Mouse (Mus musculus): ENCODE data around the gene Csrp3. TPM values are rescaled to one million over a fixed set of nuclear protein-coding genes. Genes with fewer than 3 reads are reported as not detected.

Gene Csrp3
- total RNA-seq, 2 experiments from 2014 or later, result 12.1 to 12.2 TPM

DNA sequence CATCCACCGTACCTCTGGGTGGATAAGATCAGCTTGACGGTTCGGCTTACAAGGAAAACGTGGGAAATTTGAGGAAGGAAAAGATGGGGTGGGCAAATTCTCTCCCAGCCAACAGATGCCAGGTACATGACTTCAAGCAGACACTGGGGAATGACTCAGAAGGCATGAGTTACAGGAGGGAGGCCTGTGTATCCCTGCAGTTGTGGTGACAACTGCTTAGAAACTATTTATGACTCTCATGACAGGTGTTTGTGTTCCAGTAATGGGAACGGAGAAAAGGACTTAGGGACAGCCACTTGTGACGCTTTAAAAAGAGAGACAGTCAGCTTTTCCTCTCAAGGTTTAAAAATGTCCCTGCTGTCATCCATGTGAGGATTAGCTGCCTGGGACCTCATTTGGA is 22.3 kb upstream of the Csrp3 start:
- no peak for ATAC-seq (ENCODE audit: poor library complexity, severe bottlenecking)

DNA sequence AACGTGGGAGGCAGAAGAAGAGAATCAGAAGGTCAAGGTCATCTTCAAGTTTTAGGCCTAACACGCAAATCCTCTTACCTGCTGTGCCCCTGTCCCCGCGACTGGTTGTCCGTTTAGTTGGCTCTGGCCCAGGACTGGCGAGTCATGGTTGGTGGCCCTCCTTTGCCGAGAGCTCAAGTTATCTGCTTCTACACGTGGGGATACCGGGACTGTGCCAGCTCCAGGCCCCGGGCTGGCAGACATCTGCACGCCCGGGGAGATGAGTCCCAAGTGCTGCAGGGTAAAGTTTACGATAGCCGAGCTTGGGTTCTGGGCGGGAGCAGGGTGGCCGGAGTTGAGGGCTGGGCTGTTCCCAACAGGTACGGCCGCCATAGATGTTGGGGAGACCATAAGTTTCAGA is 19.7 kb upstream of the Csrp3 start:
- no peak for ATAC-seq (ENCODE audit: poor library complexity, severe bottlenecking)

DNA sequence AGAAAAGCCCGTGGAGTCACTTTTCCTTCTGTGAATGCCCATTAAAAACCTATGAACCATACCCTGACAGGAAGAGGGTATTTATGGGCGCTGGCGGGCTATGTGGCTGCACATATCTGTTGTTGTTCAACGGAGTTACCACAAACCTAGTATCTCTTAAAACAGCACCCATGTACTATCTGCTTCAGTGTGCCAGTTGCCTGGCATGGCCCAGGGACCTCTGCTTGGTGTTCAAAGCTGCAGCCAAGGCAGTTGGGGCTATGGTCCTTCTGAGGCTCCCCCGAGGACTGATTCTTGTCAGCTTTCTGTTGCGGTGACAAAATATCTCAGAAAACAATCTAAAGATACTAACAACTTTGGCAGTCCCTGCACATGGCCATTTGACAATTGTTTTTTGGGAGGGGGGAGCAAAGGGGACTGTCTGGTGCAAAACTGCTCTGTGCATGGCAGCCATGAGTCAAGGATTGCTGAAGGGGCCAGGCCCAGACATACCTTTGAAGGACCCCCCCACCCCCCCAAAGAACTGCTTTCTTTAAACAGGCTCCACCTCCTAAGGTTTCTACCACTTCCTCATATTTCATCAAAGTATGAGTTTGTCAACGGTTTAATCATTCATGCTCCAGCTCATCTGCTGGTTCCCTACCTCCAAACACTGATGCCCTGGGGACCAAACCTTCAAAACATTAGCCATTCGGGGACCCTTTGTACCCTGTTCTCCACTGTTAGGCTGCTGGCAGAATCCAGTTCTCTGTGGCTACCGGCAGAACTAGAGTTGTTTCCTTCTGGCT is 17.0 kb upstream of the Csrp3 start:
- peak; percentile 33; the same call in 1 of the 2 replicates for ATAC-seq (ENCODE audit: poor library complexity, severe bottlenecking)

DNA sequence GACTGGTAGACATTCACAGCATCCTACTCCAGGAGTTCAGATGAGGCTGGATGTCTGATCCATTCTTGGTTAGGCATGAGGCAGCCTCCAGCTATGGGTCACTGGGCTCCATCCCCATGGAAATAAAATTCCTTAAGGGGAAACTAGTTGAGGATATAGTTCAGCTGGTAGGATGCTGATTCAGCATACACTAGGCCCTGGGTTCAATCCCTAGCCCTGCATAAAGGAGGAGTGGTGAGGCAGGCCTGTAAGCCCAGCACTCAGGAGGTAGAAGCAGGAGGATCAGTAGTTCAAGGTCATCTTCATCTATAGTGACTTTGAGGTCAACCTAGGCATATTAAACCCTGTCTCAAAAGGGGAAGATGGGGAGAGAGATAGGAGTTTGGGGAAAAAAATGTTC is 16.4 kb upstream of the Csrp3 start:
- ATAC-seq (ENCODE audit: poor library complexity, severe bottlenecking), result no peak

DNA sequence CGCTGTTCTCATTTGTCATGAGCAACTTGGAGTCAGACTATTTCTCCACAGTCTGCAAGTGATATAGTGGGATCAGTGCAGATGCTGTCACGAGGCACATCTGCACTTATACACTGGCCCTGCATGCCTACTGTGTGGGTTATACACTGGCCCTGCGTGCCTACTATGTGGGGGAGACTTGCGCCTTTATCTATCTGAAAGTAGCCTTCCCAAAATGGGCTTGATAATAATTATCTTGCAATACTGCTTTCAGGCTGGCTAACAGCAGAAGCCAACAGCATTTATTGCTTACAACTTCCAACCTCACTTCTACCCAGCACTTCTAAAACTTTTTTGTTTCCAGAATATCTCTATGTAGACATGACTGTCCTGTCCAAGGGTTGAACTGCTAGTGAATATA is 14.0 kb upstream of the Csrp3 start:
- no peak for ATAC-seq (ENCODE audit: poor library complexity, severe bottlenecking)

DNA sequence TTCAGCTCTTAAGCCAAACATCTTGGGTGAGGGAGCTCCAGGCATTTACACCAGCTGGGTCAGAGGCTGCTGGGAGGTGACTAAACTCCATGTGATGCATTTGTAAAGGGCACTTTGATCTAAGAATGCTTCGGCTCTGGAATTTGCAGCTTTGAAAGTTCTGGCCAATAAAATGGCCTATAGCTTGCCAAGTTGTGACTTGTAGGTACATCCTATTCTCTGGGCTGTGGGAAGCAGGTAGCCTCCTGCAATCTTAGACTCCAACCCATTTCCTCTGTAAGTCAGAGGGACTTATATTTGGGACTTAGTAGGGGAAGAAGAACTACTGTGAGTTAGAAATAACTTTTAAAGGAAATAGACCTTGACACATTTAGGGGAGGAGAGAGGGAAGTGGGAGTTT is 13.1 kb upstream of the Csrp3 start:
- no peak for ATAC-seq (ENCODE audit: poor library complexity, severe bottlenecking)

DNA sequence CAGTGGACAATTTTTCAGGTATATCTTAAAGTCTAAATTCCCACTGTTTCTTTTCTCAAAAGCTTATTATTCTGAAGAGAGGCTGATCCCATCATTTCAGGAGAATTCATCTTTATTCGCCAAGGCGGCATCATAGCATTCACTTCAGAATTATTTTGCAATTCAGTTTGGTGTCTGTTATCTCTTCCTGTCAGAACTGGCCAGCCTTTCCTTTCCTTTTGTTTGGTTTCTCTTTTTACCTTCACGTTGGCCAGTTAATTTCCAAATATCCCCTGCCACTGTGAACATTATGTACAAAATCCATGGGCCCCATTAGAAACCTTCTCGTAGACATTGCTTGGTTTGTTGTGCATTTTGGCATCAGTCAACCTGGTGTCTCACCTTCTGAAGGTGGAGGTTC is 11.5 kb upstream of the Csrp3 start:
- ATAC-seq (ENCODE audit: poor library complexity, severe bottlenecking), result peak; percentile 27; the same call in 1 of the 2 replicates

DNA sequence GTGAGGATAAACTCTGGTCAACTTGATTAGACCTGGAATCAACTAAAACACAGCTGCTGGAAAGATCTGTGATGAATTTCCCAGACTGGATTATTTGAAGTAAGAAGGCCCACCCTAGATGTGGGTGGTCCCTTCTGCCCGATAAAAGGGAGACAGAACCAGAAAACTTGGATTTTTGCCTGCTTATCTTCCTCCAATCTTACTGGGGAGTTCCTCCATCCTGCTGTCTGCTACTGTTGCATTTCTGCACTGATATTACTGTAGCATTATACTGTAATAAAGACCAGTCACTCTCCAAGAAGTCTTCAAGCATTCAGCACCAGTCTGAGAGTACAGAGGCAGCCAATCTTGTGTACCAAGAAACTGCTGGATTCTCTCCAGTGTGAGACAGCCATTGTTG is 10.4 kb upstream of the Csrp3 start:
- no peak for ATAC-seq (ENCODE audit: poor library complexity, severe bottlenecking)

DNA sequence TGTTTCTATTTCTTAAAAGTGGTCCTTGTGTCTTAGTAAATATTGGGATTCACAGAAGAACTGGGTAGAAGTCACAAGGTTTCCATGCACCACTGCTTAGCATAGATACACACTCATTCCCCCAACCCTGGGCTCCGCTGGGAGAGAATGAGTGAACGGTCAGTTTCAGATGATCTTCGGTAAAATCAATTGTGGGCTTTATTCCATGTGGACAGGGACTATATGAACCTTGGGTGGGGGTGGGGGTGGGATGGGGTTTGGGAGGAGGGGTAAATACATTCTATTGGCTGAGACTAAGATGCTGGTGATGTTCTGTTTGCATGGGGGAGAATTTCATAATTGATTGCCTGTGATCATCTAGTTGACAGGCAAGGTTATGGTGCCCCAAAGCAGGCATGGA is 7.6 kb upstream of the Csrp3 start:
- ATAC-seq (ENCODE audit: poor library complexity, severe bottlenecking), result no peak

DNA sequence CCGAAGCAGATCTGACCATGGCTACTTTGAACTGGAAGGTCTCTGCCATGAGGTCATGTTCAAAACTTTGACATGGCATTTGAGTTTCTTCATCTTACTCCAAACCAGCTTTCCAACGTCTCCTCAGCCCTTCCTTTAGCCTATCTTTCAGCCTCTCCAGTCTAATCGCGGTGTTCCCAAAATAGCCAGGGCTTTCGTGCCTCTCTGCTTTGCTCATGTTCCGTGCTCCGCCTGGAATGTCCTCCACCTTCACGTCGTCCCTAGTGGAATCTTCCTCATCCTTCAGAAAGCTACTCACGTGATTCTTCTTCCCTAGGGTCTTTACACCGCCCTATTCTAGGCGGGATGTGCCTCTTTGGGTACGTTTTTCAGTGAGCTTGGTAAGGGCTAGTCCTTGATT is 5.7 kb upstream of the Csrp3 start:
- ATAC-seq (ENCODE audit: poor library complexity, severe bottlenecking), result no peak

DNA sequence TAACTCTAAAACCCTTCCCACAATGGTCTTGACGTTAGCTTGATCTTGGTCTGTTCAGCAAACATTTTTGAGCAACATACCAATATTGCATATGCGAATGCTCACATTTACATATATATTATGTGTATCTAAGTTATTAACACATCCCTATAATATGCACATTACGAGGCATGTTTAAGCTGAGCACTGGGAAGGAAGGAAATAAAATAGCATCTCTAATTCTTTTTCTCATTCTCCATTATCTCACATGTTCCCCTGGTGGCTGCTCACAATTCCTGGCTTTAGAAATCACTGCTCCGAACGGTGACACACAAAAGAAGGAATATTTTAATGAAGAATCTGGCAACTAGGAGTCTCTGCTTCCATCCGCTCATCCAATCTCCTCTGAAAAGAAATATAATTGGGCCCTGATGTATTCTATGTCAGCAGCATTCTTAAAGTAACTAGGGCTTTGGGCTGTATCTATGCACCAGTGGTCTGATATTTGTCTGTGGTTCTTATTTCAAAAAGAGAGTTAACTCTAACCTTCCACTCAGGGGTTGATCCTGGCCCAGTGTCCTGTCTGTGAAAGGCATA is 3.8 kb upstream of the Csrp3 start:
- no peak for ATAC-seq (ENCODE audit: poor library complexity, severe bottlenecking)

DNA sequence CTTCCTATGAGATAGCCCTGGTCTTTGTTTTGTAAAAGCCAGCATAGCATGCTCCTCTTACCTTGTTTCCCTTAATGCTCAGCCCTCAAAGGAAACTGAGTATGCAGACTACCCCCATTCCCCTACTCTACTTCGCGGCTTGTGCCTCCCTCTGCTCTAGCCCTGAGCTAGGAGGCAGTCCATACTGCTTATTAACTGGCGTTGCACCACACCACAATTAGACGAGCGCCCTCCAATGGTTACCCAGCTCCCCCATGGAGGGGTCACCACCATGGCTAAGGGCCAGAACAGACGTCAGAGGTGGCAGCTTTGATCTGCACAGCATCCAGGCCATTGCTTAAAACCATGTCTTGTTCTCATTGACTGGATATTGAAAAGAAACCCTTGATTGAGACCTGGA is 1.1 kb downstream of the Csrp3 start:
- ATAC-seq (ENCODE audit: poor library complexity, severe bottlenecking), result no peak

DNA sequence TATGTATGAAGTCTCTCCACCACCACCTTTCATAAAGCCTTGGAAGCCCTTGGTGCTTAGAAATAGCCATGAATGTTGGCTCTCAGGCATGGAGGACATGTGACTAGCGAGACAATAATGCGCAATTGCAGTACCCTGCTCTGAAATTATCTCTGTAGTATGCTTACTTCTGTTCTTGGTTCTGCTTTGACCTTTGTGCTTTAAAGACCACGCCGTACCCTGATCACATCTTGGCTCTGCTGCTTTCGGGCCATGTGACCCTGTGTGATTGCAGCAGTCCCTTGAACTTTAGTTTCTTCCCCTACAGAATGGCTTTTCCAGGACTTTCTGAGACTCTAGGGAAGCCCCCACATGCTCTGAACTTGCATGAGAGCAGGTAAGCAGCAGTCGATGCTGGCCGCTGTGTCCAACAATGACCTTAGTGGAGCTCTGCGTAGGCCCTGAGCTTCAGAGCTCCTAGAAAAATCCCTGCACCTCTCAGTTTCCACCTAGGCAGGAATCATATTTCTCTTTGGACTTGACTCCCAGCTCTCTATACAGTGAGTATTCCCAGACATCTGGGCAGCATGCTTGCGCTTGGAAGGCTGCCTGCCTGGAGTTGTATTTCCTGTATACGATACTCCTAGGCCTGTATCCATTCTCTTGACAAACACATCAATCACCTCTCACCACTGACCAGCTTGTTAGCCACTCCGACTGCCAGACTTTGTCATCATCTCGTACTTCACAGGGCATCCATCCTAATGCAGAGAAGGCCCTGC is 2.4 kb downstream of the Csrp3 start:
- ATAC-seq (ENCODE audit: poor library complexity, severe bottlenecking), result no peak

DNA sequence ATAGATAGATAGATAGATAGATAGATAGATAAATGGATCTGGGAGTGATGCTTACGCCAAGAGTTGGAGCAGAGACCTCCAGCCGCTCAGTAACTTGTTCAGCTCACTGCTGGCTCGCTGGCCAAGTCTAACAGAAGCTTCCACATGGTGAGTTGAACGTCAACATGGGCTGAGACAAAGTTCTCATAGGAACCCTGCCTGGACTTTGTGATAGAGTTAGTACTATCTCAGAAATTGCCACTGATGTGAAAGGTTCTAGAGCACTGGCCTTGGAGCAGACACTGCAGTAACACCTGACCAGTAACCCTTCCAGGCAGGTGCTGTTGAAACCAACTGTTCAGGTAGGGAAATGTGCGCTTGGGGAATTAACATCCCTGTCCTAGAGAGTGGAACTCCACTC is 4.3 kb downstream of the Csrp3 start:
- ATAC-seq (ENCODE audit: poor library complexity, severe bottlenecking), result no peak

DNA sequence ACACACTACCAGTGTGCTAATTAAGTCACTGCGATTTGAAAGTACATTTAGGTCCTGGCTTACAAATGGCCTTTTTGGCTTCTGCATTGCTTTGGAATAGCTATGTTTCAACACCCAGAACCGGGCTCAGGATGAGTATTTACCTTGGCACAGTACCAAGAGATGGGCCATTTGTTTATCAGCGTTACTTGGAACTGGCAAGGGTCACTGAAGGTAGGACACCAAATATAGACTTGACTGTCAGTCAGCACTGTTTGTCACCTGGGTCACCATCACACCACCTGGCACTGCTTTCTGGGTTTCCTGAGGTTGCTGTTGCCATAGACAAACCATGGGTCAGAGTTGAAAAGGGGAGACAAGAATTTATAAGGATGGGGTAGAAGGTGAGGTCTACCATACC is 5.5 kb downstream of the Csrp3 start:
- no peak for ATAC-seq (ENCODE audit: poor library complexity, severe bottlenecking)

DNA sequence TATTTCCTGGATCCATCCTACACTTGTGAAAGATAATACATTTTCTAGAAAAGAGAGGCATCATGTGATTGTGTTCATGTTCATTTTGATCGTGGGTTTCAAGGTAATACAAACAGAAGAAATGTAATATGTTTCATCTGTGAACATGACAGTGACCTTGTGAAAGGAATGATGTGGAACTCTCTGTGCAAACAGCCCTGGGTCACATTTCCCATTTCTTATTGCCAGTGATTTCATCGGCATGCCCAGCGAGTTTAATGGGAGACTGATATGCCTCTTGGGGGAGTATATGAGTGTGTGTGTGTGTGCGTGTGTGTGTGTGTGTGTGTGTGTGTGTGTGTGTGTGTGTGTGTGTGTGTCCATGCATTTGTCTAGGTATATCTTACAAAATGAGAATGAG is 6.3 kb downstream of the Csrp3 start:
- ATAC-seq (ENCODE audit: poor library complexity, severe bottlenecking), result no peak

DNA sequence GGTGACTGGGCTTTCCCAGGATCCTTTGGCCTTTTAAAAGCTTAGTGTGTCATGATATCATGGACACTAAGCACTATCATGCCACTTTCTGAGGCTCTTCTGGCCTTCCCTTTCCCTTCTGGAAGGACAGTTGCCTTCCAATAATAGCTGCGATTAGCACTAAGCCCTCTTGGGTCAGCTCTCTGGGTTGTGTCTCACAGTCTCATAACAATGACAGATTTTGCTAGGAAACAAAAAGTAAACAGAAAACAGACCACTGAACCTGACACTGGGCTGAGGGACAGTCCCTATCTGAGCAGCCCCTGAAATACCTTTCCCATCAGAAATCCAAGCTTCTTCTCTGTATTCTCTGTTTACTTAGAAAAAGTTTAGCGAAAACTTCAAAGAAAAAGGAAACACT is 7.3 kb downstream of the Csrp3 start:
- no peak for ATAC-seq (ENCODE audit: poor library complexity, severe bottlenecking)

DNA sequence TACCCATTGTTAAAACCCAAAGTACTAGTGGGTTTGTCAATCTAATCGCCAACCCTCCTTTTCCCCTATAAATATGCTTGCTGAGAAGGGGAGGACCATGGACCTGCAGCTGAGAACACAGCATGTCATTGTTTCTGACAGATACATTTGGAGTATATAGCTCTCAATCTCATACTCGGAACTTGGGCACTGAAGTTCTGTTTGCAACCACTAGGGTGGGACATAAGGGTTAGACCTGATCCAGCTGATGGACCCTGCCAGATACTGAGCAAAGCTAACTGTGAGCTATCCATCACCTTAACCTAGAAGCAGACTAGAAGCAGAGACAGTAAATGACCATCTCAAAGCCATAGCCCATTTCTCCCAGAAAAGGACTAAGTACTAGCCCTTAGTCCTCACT is 9.4 kb downstream of the Csrp3 start:
- ATAC-seq (ENCODE audit: poor library complexity, severe bottlenecking), result no peak

DNA sequence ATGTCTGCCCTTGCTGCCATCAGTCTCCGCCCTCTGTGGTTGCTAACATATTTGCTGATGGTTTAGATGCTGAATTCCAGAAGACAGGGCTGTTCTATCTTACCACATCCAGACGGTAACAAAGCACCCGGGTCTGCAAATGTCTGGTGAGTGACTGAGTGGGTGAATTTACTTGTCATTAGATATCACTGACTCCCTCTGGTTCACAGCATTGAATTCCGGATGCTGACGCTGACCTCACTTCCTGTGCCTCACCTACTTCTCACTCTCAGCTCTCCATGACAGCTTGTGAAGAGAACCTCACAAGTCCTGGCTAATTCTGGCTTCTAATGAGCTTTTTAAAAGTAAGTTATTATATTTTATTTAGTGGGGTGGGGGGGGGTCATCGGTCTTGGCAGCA is 10.9 kb downstream of the Csrp3 start:
- peak; percentile 64 for ATAC-seq (ENCODE audit: poor library complexity, severe bottlenecking)

DNA sequence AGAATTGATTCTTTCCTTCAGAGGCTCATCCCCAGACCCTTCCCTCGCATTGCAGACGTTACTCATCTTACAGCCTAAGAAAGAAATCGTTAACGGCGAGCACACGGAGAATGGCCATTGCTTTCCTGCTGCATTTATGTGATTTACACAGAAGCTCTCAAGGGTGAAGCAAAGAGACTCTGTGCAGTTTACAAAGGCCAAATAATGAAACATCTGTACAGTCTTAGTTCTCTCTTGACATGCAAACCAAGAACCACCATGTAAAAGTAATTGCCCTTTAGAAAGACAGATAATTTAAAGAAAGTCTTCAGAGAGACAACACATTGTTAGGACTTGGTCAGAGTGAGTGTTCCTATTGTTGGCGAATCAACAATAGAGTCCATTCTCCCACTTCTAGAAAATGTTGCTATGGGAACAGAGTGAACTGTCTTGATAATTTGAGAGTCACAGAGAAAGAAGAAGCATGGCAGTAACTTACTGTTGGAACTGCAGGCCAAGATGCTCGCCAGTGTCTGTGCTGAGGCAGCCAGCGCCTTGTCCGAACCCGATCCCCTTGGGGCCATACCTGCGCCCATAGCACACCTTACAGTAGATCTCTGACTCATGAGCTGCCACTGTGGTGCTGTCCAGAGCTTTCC is 12.7 kb downstream of the Csrp3 start:
- no peak for ATAC-seq (ENCODE audit: poor library complexity, severe bottlenecking)

DNA sequence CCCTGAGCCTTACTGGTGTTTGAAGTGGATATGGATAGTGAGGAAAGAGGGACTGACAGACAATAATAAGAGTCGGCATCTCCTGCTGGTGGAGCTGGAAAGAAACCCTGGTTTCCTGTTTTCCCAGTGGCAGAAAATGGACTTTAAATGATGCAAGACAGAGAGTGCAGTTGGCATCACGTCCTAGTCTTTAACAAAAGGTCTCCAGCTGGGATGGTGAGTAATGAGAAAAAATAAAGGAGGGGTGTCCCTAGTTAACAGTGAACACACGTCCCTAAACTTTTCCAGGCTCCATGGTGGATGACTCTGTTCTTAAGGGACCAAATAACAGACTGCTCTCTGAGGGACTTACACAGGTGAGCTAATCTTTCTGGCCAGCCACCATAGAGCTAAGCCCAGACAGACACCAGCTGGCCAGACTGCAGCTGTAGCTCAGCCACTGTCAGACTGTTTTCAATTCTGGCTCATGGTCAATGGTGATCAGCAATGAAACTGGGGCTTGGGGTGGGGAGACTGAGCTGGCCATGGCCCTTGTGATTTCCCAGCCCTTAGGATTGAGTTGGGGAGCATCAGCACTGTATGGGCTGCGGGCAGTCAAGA is 13.4 kb downstream of the Csrp3 start:
- no peak for ATAC-seq (ENCODE audit: poor library complexity, severe bottlenecking)

All from megakaryocyte, adult 5-6 weeks (primary cell).